In genomic region chr11:106787131-106788025, GRCm38 (mm10) we compare ENCODE assay signal across 8 mouse cellular contexts. TPM values are rescaled to one million over a fixed set of nuclear protein-coding genes. Genes with fewer than 3 reads are reported as not detected.
A peak's percentile ranks its signal among the peaks of the same experiment; 100 is the strongest.
DNase-seq lines count a peak whose midpoint lies in the region; ATAC-seq and TF ChIP-seq lines count a peak whose summit lies in the region.

No protein-coding gene starts in this region.

- H3K4me1 ChIP-seq in embryonic facial prominence, embryonic 14.5 days (ENCODE audit: control insufficient read depth, insufficient read depth, low read length): peaks cover 9% of the 10 kb centered on the region
- H3K4me1 ChIP-seq in kidney, embryonic 14.5 days (ENCODE audit: control insufficient read depth, insufficient read depth, low read length): peaks cover 19% of the 10 kb centered on the region; the same call in 1 of the 2 replicates
- H3K4me1 ChIP-seq in limb, embryonic 15.5 days: peaks cover 15% of the 10 kb centered on the region
- H3K4me1 ChIP-seq in midbrain, postnatal 0 days (ENCODE audit: insufficient read depth, low read length): peaks cover 5% of the 10 kb centered on the region; the same call in 1 of the 2 replicates

- H3K27me3 ChIP-seq in embryonic facial prominence, embryonic 14.5 days (replicated peaks; ENCODE audit: control insufficient read depth, insufficient read depth, low read length): no peaks in the 10 kb centered on the region
- no peaks in the 10 kb centered on the region for H3K27me3 ChIP-seq in kidney, embryonic 14.5 days (ENCODE audit: control insufficient read depth, insufficient read depth, low read length)
- H3K27me3 ChIP-seq in limb, embryonic 15.5 days: no peaks in the 10 kb centered on the region
- no peaks in the 10 kb centered on the region for H3K27me3 ChIP-seq in midbrain, postnatal 0 days (ENCODE audit: insufficient read depth, low read length)

- H3K9me3 ChIP-seq in embryonic facial prominence, embryonic 14.5 days (ENCODE audit: control insufficient read depth, low read length): no peaks in the 10 kb centered on the region
- H3K9me3 ChIP-seq in kidney, embryonic 14.5 days (ENCODE audit: control insufficient read depth, low read length): no peaks in the 10 kb centered on the region
- H3K9me3 ChIP-seq in limb, embryonic 15.5 days: no peaks in the 10 kb centered on the region
- H3K9me3 ChIP-seq in midbrain, postnatal 0 days (ENCODE audit: low read length): no peaks in the 10 kb centered on the region

- H3K4me2 ChIP-seq in embryonic facial prominence, embryonic 14.5 days (ENCODE audit: low read depth, low read length): peak overlapping the region; percentile 78
- H3K4me2 ChIP-seq in kidney, embryonic 14.5 days (replicated peaks; ENCODE audit: low read depth, low read length): peak overlapping the region; percentile 77
- peak overlapping the region; percentile 61 for H3K4me2 ChIP-seq in limb, embryonic 15.5 days
- H3K4me2 ChIP-seq in midbrain, postnatal 0 days (ENCODE audit: low read depth, low read length, poor library complexity, severe bottlenecking): peak overlapping the region; percentile 65

- H3K27ac ChIP-seq in embryonic facial prominence, embryonic 14.5 days (replicated peaks; ENCODE audit: low read depth, low read length): peak overlapping the region; percentile 100
- H3K27ac ChIP-seq in kidney, embryonic 14.5 days (ENCODE audit: low read depth, low read length): peak overlapping the region; percentile 90
- peak overlapping the region; percentile 97 for H3K27ac ChIP-seq in limb, embryonic 15.5 days
- peak overlapping the region; percentile 98 for H3K27ac ChIP-seq in midbrain, postnatal 0 days (ENCODE audit: low read depth, low read length)

- peak; percentile 90 for DNase-seq in 416B (ENCODE audit: low read depth)
- peak; percentile 82 to 85 for DNase-seq in adrenal gland, postnatal 4 days (ENCODE audit: low spot score in 2 of 2)
- DNase-seq in embryonic facial prominence, embryonic 14.5 days (ENCODE audit: low spot score): peak; percentile 96
- peak; percentile 88 to 94 for DNase-seq in heart, adult 9 months (ENCODE audit: low spot score in 2 of 2)
- peak; percentile 90 for DNase-seq in midbrain, postnatal 0 days (ENCODE audit: low spot score)
- DNase-seq in spleen, postnatal 10 days (ENCODE audit: low spot score in 2 of 2): peak; percentile 90 to 93

- H3K9ac ChIP-seq in embryonic facial prominence, embryonic 14.5 days (ENCODE audit: low read depth, low read length): peak overlapping the region; percentile 100
- peak overlapping the region; percentile 100 for H3K9ac ChIP-seq in kidney, embryonic 14.5 days (ENCODE audit: low read depth, low read length)
- H3K9ac ChIP-seq in limb, embryonic 15.5 days: peak overlapping the region; percentile 95
- H3K9ac ChIP-seq in midbrain, postnatal 0 days (replicated peaks; ENCODE audit: low read length, poor library complexity, severe bottlenecking): peak overlapping the region; percentile 99

- ATAC-seq in embryonic facial prominence, embryonic 14.5 days (ENCODE audit: low read depth): peak; percentile 44
- ATAC-seq in kidney, embryonic 14.5 days (ENCODE audit: low FRiP score, low TSS enrichment): peak; percentile 9; the same call in 1 of the 2 replicates
- no peak; the same call in 1 of the 2 replicates for ATAC-seq in limb, embryonic 15.5 days (ENCODE audit: insufficient number of reproducible peaks, low FRiP score, low TSS enrichment, low read depth)
- peak; percentile 14; the same call in 1 of the 2 replicates for ATAC-seq in midbrain, postnatal 0 days (ENCODE audit: low FRiP score)

- 0 out of 2 replicates have a peak, but pooled peaks have one; percentile 10 for TF ChIP-seq CTCF in midbrain, postnatal 0 days (IDR thresholded peaks at IDR 0.05)

- under 1% methylated on average over 54 of the region's 65 CpGs for WGBS in embryonic facial prominence, embryonic 14.5 days
- WGBS in kidney, embryonic 14.5 days: under 1% methylated on average over 64 of the region's 65 CpGs
- WGBS in limb, embryonic 15.5 days: 0% methylated on average over 65 of the region's 65 CpGs
- under 1% methylated on average over 59 of the region's 65 CpGs for WGBS in midbrain, postnatal 0 days

- H3K36me3 ChIP-seq in embryonic facial prominence, embryonic 14.5 days (ENCODE audit: control insufficient read depth, insufficient read depth, low read length): peaks cover 51% of the 10 kb centered on the region
- H3K36me3 ChIP-seq in kidney, embryonic 14.5 days (ENCODE audit: control insufficient read depth, insufficient read depth, low read length): peaks cover 55% of the 10 kb centered on the region
- H3K36me3 ChIP-seq in limb, embryonic 15.5 days: peaks cover 38% of the 10 kb centered on the region
- H3K36me3 ChIP-seq in midbrain, postnatal 0 days (ENCODE audit: insufficient read depth, low read length): peaks cover 17% of the 10 kb centered on the region

- peak overlapping the region; percentile 93 for H3K4me3 ChIP-seq in embryonic facial prominence, embryonic 14.5 days (ENCODE audit: low read depth, low read length)
- peak overlapping the region; percentile 78 for H3K4me3 ChIP-seq in kidney, embryonic 14.5 days (ENCODE audit: low read length)
- peak overlapping the region; percentile 82 for H3K4me3 ChIP-seq in limb, embryonic 15.5 days
- H3K4me3 ChIP-seq in midbrain, postnatal 0 days (ENCODE audit: low read depth, low read length): peak overlapping the region; percentile 67

RNA-seq across cellular contexts. Expression of gene Ddx5, which starts 1.6 kb away (rescaled TPM):
- total RNA-seq in adrenal gland, postnatal 4 days (2021): 100 to 1,000 TPM; 889 to 991 TPM
- 334 and 344 TPM in 2 replicates for polyA plus RNA-seq in embryonic facial prominence, embryonic 14.5 days (2014; fragmentation: Nextera tagmentation; extraction: Ambion mirVana)
- 369 and 392 TPM in 2 replicates for polyA plus RNA-seq in kidney, embryonic 14.5 days (2014; fragmentation: Nextera tagmentation; extraction: Ambion mirVana)
- polyA plus RNA-seq in limb, embryonic 15.5 days (2015; fragmentation: Nextera tagmentation; extraction: Ambion mirVana): 284 and 288 TPM in 2 replicates
- 408 and 459 TPM in 2 replicates for total RNA-seq in midbrain, postnatal 0 days (2014; rRNA removed)
- polyA plus RNA-seq in midbrain, postnatal 0 days (2015; fragmentation: Nextera tagmentation; extraction: Ambion mirVana): 260 and 301 TPM in 2 replicates

RNA-seq across cellular contexts. Expression of gene Cep95, which starts 1.7 kb away (rescaled TPM):
- 10 to 100 TPM; 16.1 to 18.1 TPM for total RNA-seq in adrenal gland, postnatal 4 days (2021)
- polyA plus RNA-seq in embryonic facial prominence, embryonic 14.5 days (2014; fragmentation: Nextera tagmentation; extraction: Ambion mirVana): 15.8 and 16.6 TPM in 2 replicates
- polyA plus RNA-seq in kidney, embryonic 14.5 days (2014; fragmentation: Nextera tagmentation; extraction: Ambion mirVana): 18.8 and 21.3 TPM in 2 replicates
- 21.9 and 22.5 TPM in 2 replicates for polyA plus RNA-seq in limb, embryonic 15.5 days (2015; fragmentation: Nextera tagmentation; extraction: Ambion mirVana)
- total RNA-seq in midbrain, postnatal 0 days (2014; rRNA removed): 6.0 and 13.3 TPM in 2 replicates
- polyA plus RNA-seq in midbrain, postnatal 0 days (2015; fragmentation: Nextera tagmentation; extraction: Ambion mirVana): 6.0 and 7.9 TPM in 2 replicates

RNA-seq across cellular contexts. Expression of gene Polg2, which starts 8.0 kb away (rescaled TPM):
- 10 to 100 TPM; 12.8 to 13.1 TPM for total RNA-seq in adrenal gland, postnatal 4 days (2021)
- polyA plus RNA-seq in embryonic facial prominence, embryonic 14.5 days (2014; fragmentation: Nextera tagmentation; extraction: Ambion mirVana): 9.8 and 10.2 TPM in 2 replicates
- polyA plus RNA-seq in kidney, embryonic 14.5 days (2014; fragmentation: Nextera tagmentation; extraction: Ambion mirVana): 12.6 and 13.3 TPM in 2 replicates
- 9.8 and 13.3 TPM in 2 replicates for polyA plus RNA-seq in limb, embryonic 15.5 days (2015; fragmentation: Nextera tagmentation; extraction: Ambion mirVana)
- 6.6 and 9.8 TPM in 2 replicates for total RNA-seq in midbrain, postnatal 0 days (2014; rRNA removed)
- 9.7 and 10.5 TPM in 2 replicates for polyA plus RNA-seq in midbrain, postnatal 0 days (2015; fragmentation: Nextera tagmentation; extraction: Ambion mirVana)

RNA-seq across cellular contexts. Expression of gene Milr1, which starts 36.4 kb away (rescaled TPM):
- 1 to 10 TPM in 1 of 2 experiments, under 1 TPM in 1; 0.98 to 1.7 TPM for total RNA-seq in adrenal gland, postnatal 4 days (2021)
- polyA plus RNA-seq in embryonic facial prominence, embryonic 14.5 days (2014; fragmentation: Nextera tagmentation; extraction: Ambion mirVana): 1.4 and 2.0 TPM in 2 replicates
- polyA plus RNA-seq in kidney, embryonic 14.5 days (2014; fragmentation: Nextera tagmentation; extraction: Ambion mirVana): 1.0 and 1.1 TPM in 2 replicates
- 2.3 and 2.9 TPM in 2 replicates for polyA plus RNA-seq in limb, embryonic 15.5 days (2015; fragmentation: Nextera tagmentation; extraction: Ambion mirVana)
- total RNA-seq in midbrain, postnatal 0 days (2014; rRNA removed): 0.66 TPM in 1 of 2 replicates, not detected in the other
- 0.37 and 0.82 TPM in 2 replicates for polyA plus RNA-seq in midbrain, postnatal 0 days (2015; fragmentation: Nextera tagmentation; extraction: Ambion mirVana)

RNA-seq across cellular contexts. Expression of gene Pecam1, which starts 37.0 kb away (rescaled TPM):
- 100 to 1,000 TPM; 110 to 113 TPM for total RNA-seq in adrenal gland, postnatal 4 days (2021)
- polyA plus RNA-seq in embryonic facial prominence, embryonic 14.5 days (2014; fragmentation: Nextera tagmentation; extraction: Ambion mirVana): 46.8 and 48.9 TPM in 2 replicates
- polyA plus RNA-seq in kidney, embryonic 14.5 days (2014; fragmentation: Nextera tagmentation; extraction: Ambion mirVana): 36.2 and 46.8 TPM in 2 replicates
- 44.2 and 54.6 TPM in 2 replicates for polyA plus RNA-seq in limb, embryonic 15.5 days (2015; fragmentation: Nextera tagmentation; extraction: Ambion mirVana)
- 17.5 and 18.1 TPM in 2 replicates for total RNA-seq in midbrain, postnatal 0 days (2014; rRNA removed)
- 9.8 and 11.1 TPM in 2 replicates for polyA plus RNA-seq in midbrain, postnatal 0 days (2015; fragmentation: Nextera tagmentation; extraction: Ambion mirVana)
